Mouse (Mus musculus): ENCODE measurements around the gene C1rl. TPM values are rescaled to one million over a fixed set of nuclear protein-coding genes. Genes with fewer than 3 reads are reported as not detected.
A peak's percentile ranks its signal among the peaks of the same experiment; 100 is the strongest.

Gene C1rl
- 0.22 and 0.54 TPM in 2 replicates for polyA plus RNA-seq (2015; fragmentation: Nextera tagmentation; extraction: Ambion mirVana)

DNA sequence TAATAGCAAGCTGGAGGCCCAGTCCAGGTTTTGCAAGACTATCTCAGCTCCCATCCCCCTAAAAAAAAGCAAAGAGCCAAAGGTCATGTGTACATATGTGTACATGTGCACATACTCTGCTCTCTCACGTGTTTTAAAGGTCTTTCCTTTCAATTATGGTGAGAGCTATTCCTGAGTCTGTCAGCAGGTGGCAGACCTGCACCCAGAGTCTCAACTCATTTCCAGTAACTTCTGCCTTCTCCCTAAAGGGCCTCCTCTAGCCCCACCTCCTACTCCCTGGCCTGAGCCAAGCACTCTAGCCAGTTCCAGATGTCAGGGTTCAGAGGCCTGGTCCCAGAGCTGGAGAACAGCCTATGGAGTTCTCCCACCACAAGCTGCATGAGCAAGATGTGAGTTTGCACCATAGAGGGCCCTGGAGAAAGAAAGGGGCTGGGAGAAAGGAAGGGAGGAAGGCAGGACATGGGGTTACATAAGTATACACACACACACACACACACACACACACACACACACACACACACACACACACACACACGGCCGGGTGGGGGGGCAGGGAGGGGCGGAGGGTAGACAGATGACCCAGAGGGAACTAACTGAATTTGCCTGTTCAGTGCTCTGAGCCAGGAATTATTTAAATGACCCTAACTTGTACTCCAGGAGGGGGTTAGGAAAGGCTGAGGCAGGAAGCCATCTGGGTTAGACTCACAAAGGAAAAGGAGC is at the start of gene C1rl:
C1rl (plus strand) TSS at position 272 of the 720 bp plus-strand sequence.
- H3K9me3 ChIP-seq: no peaks in the 10 kb centered on the region
- H3K9ac ChIP-seq: no peak within 1 kb of the TSS
- no peak within 1 kb of the TSS for H3K4me3 ChIP-seq
- peak; percentile 72 for ATAC-seq (ENCODE audit: low read depth)
- H3K27ac ChIP-seq (replicated peaks): no peak within 1 kb of the TSS
- H3K4me1 ChIP-seq (replicated peaks): no peaks in the 10 kb centered on the region
- H3K4me2 ChIP-seq: no peak within 1 kb of the TSS
- 60% methylated on average over 4 of the region's 4 CpGs for WGBS
- H3K27me3 ChIP-seq: no peaks in the 10 kb centered on the region
- no peaks in the 10 kb centered on the region for H3K36me3 ChIP-seq

DNA sequence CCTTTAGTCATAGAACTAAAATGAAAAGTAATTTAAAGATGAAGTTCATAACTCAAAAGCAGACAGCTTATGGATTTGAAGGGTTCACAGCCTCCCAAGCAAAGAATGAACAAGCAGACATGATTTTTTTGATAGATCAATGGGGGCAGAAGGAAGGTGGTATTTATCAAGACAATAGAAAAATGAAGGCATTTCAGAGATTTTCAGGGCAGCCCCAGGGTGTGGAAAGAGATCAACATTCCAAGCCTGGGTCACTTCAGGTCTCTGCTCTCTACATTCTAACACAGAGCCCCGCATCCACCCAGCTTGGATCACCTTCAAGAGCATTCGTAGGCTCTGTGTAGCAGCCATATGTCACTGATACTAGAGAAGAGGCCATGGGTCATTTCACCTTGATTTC is 49.6 kb upstream of the C1rl start:
- H3K4me3 ChIP-seq: no peak overlapping the region
- peaks cover 72% of the 10 kb centered on the region for H3K36me3 ChIP-seq
- no peak overlapping the region for H3K27ac ChIP-seq (replicated peaks)
- H3K4me1 ChIP-seq (replicated peaks): no peaks in the 10 kb centered on the region
- WGBS: 93% methylated on average over 2 of the region's 2 CpGs
- H3K27me3 ChIP-seq: no peaks in the 10 kb centered on the region
- H3K9ac ChIP-seq: no peak overlapping the region
- no peak overlapping the region for H3K4me2 ChIP-seq
- ATAC-seq (ENCODE audit: low read depth): no peak
- no peaks in the 10 kb centered on the region for H3K9me3 ChIP-seq

DNA sequence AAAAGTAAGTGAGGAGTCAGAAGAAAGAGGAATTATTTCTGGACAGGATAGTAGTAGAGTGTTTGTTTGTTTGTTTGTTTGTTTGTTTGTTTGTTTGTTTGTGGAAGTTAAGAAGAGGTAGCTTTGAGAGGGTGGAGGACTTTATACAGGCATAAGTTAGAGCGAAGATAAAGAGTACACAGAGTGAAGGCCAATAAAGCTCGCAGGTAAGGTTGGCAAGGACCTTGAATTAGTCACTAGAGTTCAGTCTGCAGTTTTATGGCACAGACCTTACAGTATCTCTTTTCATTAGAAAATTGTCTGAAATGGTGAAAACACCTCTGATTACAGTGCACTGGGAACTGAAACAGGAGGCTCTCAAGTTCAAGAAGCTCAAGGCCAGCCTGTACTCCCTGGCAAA is 46.9 kb upstream of the C1rl start:
- Histone ChIP-seq H3K4me3 (no peak overlapping the region), H3K27me3 (no peaks in the 10 kb centered on the region), H3K36me3 (peaks cover 76% of the 10 kb centered on the region), H3K9ac (no peak overlapping the region), H3K4me1 (replicated peaks) (no peaks in the 10 kb centered on the region), H3K9me3 (no peaks in the 10 kb centered on the region), H3K4me2 (no peak overlapping the region), H3K27ac (replicated peaks) (no peak overlapping the region)
- ATAC-seq (ENCODE audit: low read depth): no peak
- 94% methylated on average over 2 of the region's 2 CpGs for WGBS

DNA sequence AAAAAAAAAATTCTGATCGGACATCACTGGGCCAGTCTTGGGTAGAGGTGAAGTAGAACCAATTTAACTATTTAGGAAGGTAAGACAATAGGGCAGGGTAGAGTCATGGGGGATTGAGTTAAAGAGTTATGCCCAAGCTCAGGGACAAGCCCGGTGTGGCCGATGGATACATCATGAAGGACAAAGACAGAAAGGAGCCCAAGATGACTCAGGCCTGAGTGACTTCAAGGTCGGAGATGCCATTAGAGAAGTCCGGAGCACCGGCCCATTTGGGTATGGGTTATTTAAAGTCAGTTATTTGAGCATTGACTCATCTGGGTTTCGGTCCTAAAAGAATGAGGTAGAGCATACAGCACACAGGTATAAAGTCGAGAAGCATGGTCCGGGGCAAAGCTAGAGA is 46.5 kb upstream of the C1rl start:
- H3K27ac ChIP-seq (replicated peaks): no peak overlapping the region
- no peaks in the 10 kb centered on the region for H3K4me1 ChIP-seq (replicated peaks)
- H3K9ac ChIP-seq: no peak overlapping the region
- peaks cover 76% of the 10 kb centered on the region for H3K36me3 ChIP-seq
- H3K27me3 ChIP-seq: no peaks in the 10 kb centered on the region
- 93% methylated on average over 9 of the region's 9 CpGs for WGBS
- no peak overlapping the region for H3K4me2 ChIP-seq
- H3K4me3 ChIP-seq: no peak overlapping the region
- H3K9me3 ChIP-seq: no peaks in the 10 kb centered on the region
- ATAC-seq (ENCODE audit: low read depth): no peak

DNA sequence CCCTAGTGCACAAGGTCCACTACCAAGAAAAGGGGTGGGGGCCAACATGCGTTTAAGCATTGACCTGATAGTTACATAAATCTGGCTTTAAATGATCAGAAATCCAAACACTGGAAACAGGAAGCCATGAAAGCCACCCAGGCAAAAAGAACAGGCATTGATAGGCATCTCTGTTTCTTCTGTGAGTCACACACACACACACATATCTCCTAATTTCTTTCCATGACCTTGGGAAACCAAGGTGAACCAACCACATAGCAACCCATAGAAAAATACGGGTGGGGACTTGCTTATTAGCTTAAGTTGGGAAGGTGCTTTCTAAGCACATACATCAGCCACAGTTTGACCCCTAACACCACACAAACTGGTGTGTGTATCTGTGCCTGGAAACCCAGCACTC is 45.6 kb upstream of the C1rl start:
- ATAC-seq (ENCODE audit: low read depth): no peak
- 86% methylated on average over 2 of the region's 2 CpGs for WGBS
- H3K36me3 ChIP-seq: peaks cover 79% of the 10 kb centered on the region

DNA sequence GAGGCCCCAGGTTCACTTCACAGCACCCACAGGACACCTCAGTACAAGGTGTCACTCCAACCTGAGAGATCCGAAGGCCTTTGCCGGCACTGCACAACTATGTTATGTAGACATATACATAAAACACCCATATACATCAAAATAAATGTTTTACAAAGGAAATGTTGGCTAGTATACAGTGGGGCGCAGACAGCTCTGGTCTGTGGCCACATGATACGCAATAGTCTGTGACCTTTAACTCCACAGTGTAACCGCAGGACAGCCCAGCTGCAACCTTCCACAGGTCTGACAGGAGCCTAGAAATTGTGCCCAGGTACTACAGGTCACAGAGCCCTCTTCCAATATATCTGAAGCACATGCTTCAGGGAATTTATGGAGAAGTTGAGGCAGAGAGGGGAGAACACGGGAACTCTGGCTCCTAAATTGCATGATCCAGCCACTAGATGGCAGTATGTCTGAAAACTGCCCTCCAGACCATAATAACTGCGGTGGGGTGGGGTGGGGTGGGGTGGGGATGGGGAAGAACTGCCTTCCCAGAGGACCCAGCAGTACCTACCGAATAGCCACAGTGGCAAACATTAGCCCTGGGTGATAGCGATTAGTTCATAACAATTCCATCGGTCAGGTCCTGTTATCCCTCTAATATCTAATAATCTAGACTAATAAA is 44.6 kb upstream of the C1rl start:
- H3K4me1 ChIP-seq (replicated peaks): no peaks in the 10 kb centered on the region
- ATAC-seq (ENCODE audit: low read depth): no peak
- H3K4me2 ChIP-seq: no peak overlapping the region
- no peak overlapping the region for H3K9ac ChIP-seq
- no peak overlapping the region for H3K27ac ChIP-seq (replicated peaks)
- H3K4me3 ChIP-seq: no peak overlapping the region
- H3K9me3 ChIP-seq: no peaks in the 10 kb centered on the region
- peaks cover 83% of the 10 kb centered on the region for H3K36me3 ChIP-seq
- WGBS: 77% methylated on average over 10 of the region's 10 CpGs
- no peaks in the 10 kb centered on the region for H3K27me3 ChIP-seq

More for the DNA sequence above, 45.6 kb upstream of the C1rl start:
- Histone ChIP-seq H3K4me3 (no peak overlapping the region), H3K27ac (replicated peaks) (no peak overlapping the region), H3K9me3 (no peaks in the 10 kb centered on the region), H3K4me1 (replicated peaks) (no peaks in the 10 kb centered on the region), H3K4me2 (no peak overlapping the region), H3K9ac (no peak overlapping the region), H3K27me3 (no peaks in the 10 kb centered on the region)

DNA sequence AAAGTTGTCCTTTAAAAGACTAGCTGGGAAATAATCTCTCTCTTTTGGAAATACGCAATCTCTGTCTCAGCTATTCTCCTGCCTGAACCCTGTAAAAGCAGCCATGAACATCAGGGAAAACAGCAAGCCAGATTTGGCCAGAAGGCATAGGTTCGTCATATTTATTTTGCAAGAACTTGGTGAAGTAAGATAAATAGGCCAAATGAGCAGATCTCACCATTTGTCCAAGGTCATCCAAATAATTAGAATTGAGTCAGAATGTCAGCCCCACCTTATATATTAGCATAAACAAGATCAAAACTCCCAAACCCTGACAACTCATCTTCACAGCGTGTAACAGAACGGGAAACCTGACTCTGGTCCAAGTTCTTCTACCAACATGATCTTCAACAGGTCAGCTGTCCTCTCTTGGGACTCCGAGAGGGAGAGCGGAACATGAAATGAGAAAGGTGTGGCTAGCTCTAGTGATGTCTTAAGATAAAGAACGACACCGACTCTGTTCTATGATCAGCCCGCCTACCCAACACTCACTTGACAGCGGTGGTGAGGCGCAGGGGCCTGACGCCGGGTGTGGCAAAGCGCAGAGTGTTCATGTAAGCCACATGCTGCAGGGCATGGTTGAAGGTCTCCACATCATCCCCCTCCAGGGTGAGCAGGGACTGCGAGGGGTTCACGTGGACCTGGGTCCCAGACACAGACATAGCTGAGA is 43.8 kb upstream of the C1rl start:
- H3K27me3 ChIP-seq: no peaks in the 10 kb centered on the region
- no peak overlapping the region for H3K9ac ChIP-seq
- no peak for ATAC-seq (ENCODE audit: low read depth)
- no peak overlapping the region for H3K27ac ChIP-seq (replicated peaks)
- H3K4me3 ChIP-seq: no peak overlapping the region
- H3K4me1 ChIP-seq (replicated peaks): no peaks in the 10 kb centered on the region
- 96% methylated on average over 16 of the region's 16 CpGs for WGBS
- H3K4me2 ChIP-seq: no peak overlapping the region
- no peaks in the 10 kb centered on the region for H3K9me3 ChIP-seq
- peaks cover 76% of the 10 kb centered on the region for H3K36me3 ChIP-seq

DNA sequence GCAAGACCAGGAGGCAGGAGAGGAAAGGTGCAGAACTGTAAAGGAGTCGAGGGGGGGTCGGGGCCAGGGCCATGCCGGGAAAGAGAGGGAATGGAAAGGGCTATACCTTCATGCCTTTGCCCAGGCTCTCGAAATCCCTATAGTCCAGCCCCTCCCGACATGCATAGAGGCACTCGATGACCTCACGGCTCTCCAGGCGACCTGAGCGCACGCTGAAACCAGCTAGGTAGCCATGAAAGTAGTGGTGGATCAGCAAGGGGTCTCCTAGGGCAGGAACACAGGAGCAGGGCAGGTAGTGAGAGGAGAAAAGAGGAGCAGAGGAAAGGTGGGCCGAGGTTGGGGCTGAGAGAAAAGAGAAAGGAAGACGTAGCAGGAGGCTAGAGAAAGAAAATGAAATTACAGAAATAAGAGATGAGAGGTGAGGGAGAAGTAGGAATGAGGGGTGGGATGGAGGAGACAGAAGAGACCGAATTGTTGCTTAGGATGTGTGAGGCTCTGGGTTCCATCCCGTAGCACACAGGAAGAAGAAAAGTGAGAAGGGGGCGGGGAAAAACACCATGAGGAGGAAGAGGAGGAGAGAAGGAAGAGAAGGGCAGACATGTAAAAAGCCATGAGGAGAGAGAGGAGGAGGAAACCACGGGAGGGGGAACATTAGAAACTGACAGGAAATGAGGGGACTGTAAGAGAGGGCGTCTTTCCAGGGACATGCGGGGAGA is 43.1 kb upstream of the C1rl start:
- no peak for ATAC-seq (ENCODE audit: low read depth)
- H3K27ac ChIP-seq (replicated peaks): no peak overlapping the region
- H3K27me3 ChIP-seq: no peaks in the 10 kb centered on the region
- no peak overlapping the region for H3K4me3 ChIP-seq
- no peak overlapping the region for H3K4me2 ChIP-seq
- H3K9ac ChIP-seq: no peak overlapping the region
- 86% methylated on average over 18 of the region's 18 CpGs for WGBS
- H3K9me3 ChIP-seq: no peaks in the 10 kb centered on the region
- H3K4me1 ChIP-seq (replicated peaks): no peaks in the 10 kb centered on the region
- H3K36me3 ChIP-seq: peaks cover 72% of the 10 kb centered on the region

DNA sequence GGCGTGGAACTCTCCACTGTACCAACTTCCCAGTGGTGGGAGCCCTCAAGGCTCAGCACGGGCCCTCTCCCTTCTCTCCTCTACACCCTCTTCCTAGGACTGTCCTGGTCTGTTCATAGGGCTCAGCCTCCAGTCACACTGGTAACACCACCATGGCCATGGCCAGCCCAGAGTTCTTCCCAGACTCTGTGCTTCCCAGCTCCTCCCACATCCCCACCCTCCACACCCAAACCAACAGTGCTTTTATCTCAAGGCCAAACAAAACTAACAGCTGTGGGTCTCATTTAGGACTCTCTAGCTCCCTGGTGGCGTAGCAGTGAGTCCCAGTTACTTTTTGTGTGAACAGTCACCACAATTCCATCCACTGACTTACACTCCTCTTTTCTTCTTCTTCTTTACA is 40.9 kb upstream of the C1rl start:
- 71% methylated on average over 3 of the region's 3 CpGs for WGBS
- no peak for ATAC-seq (ENCODE audit: low read depth)
- H3K9me3 ChIP-seq: no peaks in the 10 kb centered on the region
- no peak overlapping the region for H3K9ac ChIP-seq
- no peaks in the 10 kb centered on the region for H3K27me3 ChIP-seq
- no peak overlapping the region for H3K4me2 ChIP-seq
- no peak overlapping the region for H3K27ac ChIP-seq (replicated peaks)
- H3K4me1 ChIP-seq (replicated peaks): no peaks in the 10 kb centered on the region
- H3K4me3 ChIP-seq: no peak overlapping the region
- peaks cover 73% of the 10 kb centered on the region for H3K36me3 ChIP-seq

DNA sequence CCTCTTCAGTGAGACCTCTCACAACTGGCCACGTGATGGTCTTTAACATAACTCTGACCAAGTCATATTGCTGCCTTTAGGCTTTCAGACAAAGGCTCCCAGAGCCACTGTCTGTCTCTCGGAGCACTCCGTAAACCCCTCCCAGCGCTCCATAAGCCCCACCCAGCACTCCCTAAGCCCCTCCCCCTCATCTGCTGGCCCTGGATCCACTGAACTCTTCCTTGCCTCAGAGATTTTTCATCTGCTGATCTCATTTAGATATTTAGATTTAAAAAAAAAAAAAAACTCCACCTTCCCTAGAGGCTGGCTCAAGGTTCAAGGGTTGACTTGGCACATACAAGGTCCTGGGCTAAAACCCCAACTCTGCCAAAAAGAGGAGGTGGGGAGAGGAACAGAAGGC is 39.2 kb upstream of the C1rl start:
- H3K27me3 ChIP-seq: no peaks in the 10 kb centered on the region
- H3K9me3 ChIP-seq: no peaks in the 10 kb centered on the region
- H3K27ac ChIP-seq (replicated peaks): no peak overlapping the region
- H3K4me1 ChIP-seq (replicated peaks): no peaks in the 10 kb centered on the region
- no peak overlapping the region for H3K4me3 ChIP-seq
- WGBS: 37% methylated on average over 4 of the region's 4 CpGs
- no peak overlapping the region for H3K4me2 ChIP-seq
- peaks cover 75% of the 10 kb centered on the region for H3K36me3 ChIP-seq
- no peak overlapping the region for H3K9ac ChIP-seq
- no peak for ATAC-seq (ENCODE audit: low read depth)

DNA sequence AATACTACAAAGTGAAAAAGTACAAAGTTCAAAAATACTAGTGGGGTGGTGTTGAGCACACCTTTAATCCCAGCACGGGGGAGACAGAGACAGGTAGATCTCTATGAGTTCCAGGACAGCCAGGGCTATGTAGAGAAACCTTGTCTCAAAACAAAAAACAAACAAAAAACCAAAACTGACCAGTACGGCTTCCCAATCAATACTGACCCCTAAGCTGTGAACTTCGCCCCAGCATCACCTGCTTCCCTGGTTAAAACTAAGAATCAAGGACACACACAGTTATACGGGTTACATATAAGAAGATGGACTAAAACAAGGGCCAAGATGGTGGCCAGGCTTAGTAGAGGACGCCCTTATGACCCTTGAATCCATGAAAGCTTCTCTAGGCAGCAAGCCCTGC is 36.7 kb upstream of the C1rl start:
- no peak overlapping the region for H3K27ac ChIP-seq (replicated peaks)
- WGBS: 93% methylated on average over 5 of the region's 5 CpGs
- no peak for ATAC-seq (ENCODE audit: low read depth)
- no peaks in the 10 kb centered on the region for H3K27me3 ChIP-seq
- no peak overlapping the region for H3K4me3 ChIP-seq
- H3K9me3 ChIP-seq: no peaks in the 10 kb centered on the region
- no peaks in the 10 kb centered on the region for H3K4me1 ChIP-seq (replicated peaks)
- H3K36me3 ChIP-seq: peaks cover 72% of the 10 kb centered on the region
- H3K9ac ChIP-seq: no peak overlapping the region
- H3K4me2 ChIP-seq: no peak overlapping the region

DNA sequence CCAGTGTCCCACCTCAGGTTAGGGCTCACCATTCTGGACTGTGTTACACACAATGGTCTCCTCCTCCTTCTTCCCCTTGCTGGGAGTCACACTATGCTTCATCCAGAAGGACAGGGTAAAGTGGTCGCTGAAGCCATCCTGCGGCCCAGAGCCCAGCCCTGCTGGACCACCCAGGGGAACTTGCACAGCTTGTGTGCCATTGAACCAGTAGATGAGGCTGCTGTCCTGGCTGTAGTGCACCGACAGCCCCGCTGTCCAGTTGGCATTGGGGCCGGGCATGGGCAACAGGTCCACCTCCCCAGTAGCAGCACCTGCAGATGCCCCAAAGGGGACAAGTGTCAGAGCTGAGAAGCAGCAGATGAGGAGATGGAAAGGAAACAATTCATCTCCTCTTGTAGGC is 35.1 kb upstream of the C1rl start:
- no peak overlapping the region for H3K9ac ChIP-seq
- H3K4me1 ChIP-seq (replicated peaks): peaks cover 11% of the 10 kb centered on the region
- no peaks in the 10 kb centered on the region for H3K27me3 ChIP-seq
- no peak overlapping the region for H3K4me3 ChIP-seq
- no peak overlapping the region for H3K4me2 ChIP-seq
- H3K36me3 ChIP-seq: peaks cover 70% of the 10 kb centered on the region
- ATAC-seq (ENCODE audit: low read depth): no peak
- no peaks in the 10 kb centered on the region for H3K9me3 ChIP-seq
- WGBS: 91% methylated on average over 5 of the region's 5 CpGs
- H3K27ac ChIP-seq (replicated peaks): no peak overlapping the region

Data from neural tube, embryonic 13.5 days (tissue).